Mouse (Mus musculus) liver, postnatal 0 days (tissue): ENCODE measurements at regions not wholly inside any gene's neighbourhood (a gene's known extent, or its start where the extent isn't known, plus 50 kb on each side); places are given as distances from the start of the nearest gene placed in this dataset.

ENCODE experiments used
- ATAC-seq: fragments of 200-750 bp; cut with Nextera tagmentation; 2 replicates; pipeline ENCODE4 v1.8.0; 2017; ENCODE audit warnings: mild to moderate bottlenecking, moderate library complexity
- DNase-seq: peaks from one replicate; pipeline ENCODE4 v3.0.0-alpha.2; 2016
- H3K27ac ChIP-seq: fragments of 300-500 bp; sonication (generic); 2 replicates; pipeline ENCODE4 v1.5.1; 2014; ENCODE audit warnings: antibody characterized with exemption, moderate library complexity, mild to moderate bottlenecking, low read depth
- H3K27me3 ChIP-seq: fragments of 300-500 bp; sonication (generic); 2 replicates; pipeline ENCODE4 v1.6.1; 2014; ENCODE audit warnings: low read length, control low read depth, mixed read lengths; ENCODE audit not compliant: insufficient read depth
- H3K36me3 ChIP-seq: fragments of 300-500 bp; sonication (generic); replicated peaks from 2 replicates; pipeline ENCODE4 v1.6.1; 2014; ENCODE audit warnings: mild to moderate bottlenecking, control low read depth, low read length, moderate library complexity, mixed read lengths; ENCODE audit not compliant: insufficient read depth
- H3K4me1 ChIP-seq: fragments of 300-500 bp; sonication (generic); 2 replicates; pipeline ENCODE4 v1.6.1; 2014; ENCODE audit warnings: antibody characterized with exemption, mild to moderate bottlenecking, control low read depth; ENCODE audit not compliant: insufficient read depth
- H3K4me2 ChIP-seq: fragments of 300-500 bp; sonication (generic); 2 replicates; pipeline ENCODE4 v1.6.1; 2014; ENCODE audit warnings: low read depth, mild to moderate bottlenecking, low read length, moderate library complexity, mixed read lengths
- H3K4me3 ChIP-seq: fragments of 300-500 bp; sonication (generic); 2 replicates; pipeline ENCODE4 v1.5.1; 2014; ENCODE audit warnings: low read depth, low read length
- H3K9ac ChIP-seq: fragments of 300-500 bp; sonication (generic); replicated peaks from 2 replicates; pipeline ENCODE4 v1.6.1; 2014; ENCODE audit warnings: mild to moderate bottlenecking, moderate library complexity
- H3K9me3 ChIP-seq: fragments of 300-500 bp; sonication (generic); 2 replicates; pipeline ENCODE4 v1.6.1; 2016; ENCODE audit warnings: mild to moderate bottlenecking, control low read depth, low read length, mixed read lengths
- CTCF ChIP-seq: sonication (generic); IDR thresholded peaks from 2 replicates; pipeline ENCODE4 v1.5.1; 2016; ENCODE audit warnings: antibody characterized with exemption, low read depth
- EP300 ChIP-seq: IDR thresholded peaks from 2 replicates; pipeline ENCODE4 v1.6.1; 2016; ENCODE audit warnings: antibody characterized with exemption, low read depth, mild to moderate bottlenecking
- WGBS: fragments of 180-500 bp; shearing (Covaris S2); extraction: QIAGEN DNeasy Blood & Tissue Kit; methylation state at CpG from one replicate; pipeline ENCODE4 v1.1.7; 2014; ENCODE audit not compliant: insufficient replicate concordance; 5-methylcytosine and 5-hydroxymethylcytosine counted together

DNA sequence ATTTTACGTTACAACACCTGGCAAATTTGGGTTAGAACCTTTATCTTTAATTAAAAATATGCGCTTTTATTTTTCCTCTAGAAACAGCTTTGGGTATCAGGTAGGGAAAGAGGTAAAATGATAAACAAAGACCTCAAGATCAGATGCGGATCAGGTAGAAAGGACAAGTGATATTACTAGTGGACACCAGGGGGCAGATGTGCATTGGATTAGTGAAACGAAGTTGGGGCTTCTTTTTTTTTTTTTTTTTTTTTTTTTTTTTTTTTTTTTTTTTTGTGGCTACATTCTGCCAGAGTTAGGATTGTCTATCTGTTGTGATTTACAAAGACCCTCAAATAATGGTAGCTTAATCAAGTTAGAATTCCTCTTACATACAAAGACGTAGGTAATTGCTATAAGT, 153.8 kb downstream of the Cd109 start:
- no peak overlapping the region for H3K27ac ChIP-seq
- H3K9me3 ChIP-seq = no peaks in the 10 kb centered on the region
- no peak for DNase-seq
- H3K27me3 ChIP-seq = no peaks in the 10 kb centered on the region
- no peak for ATAC-seq
- peak; percentile 57 for TF ChIP-seq CTCF
- TF ChIP-seq EP300 = no peak
- H3K4me1 ChIP-seq = no peaks in the 10 kb centered on the region
- no peaks in the 10 kb centered on the region for H3K36me3 ChIP-seq
- H3K4me3 ChIP-seq = no peak overlapping the region
- H3K9ac ChIP-seq = no peak overlapping the region
- no peak overlapping the region for H3K4me2 ChIP-seq
- 33% methylated on average over 5 of the region's 5 CpGs for WGBS

DNA sequence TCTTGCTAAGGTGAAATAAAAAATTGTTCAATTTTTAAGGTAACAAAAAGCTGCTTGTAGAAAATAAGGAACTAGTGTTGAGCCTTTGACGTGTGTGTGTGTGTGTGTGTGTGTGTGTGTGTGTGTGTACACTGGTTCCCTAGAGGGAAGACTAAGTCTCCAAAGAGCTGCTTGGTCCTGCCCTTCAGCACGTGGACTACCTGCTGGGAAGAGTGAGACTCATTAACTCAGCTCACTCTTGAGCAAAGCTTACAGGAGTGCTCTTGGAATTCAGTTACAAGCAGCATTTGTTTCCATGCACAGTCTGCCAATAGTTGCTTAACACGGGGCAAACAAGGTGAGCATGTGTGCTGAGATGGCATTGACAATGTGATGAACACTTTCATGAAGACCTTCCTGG, 158.6 kb downstream of the Cd109 start:
- TF ChIP-seq EP300 (no peak), CTCF (no peak)
- no peaks in the 10 kb centered on the region for H3K27me3 ChIP-seq
- H3K4me2 ChIP-seq = no peak overlapping the region
- H3K4me3 ChIP-seq = no peak overlapping the region
- no peaks in the 10 kb centered on the region for H3K9me3 ChIP-seq
- H3K4me1 ChIP-seq = no peaks in the 10 kb centered on the region
- no peak overlapping the region for H3K9ac ChIP-seq
- no peaks in the 10 kb centered on the region for H3K36me3 ChIP-seq
- 29% methylated on average over 3 of the region's 3 CpGs for WGBS
- DNase-seq = no peak
- H3K27ac ChIP-seq = no peak overlapping the region
- no peak for ATAC-seq

DNA sequence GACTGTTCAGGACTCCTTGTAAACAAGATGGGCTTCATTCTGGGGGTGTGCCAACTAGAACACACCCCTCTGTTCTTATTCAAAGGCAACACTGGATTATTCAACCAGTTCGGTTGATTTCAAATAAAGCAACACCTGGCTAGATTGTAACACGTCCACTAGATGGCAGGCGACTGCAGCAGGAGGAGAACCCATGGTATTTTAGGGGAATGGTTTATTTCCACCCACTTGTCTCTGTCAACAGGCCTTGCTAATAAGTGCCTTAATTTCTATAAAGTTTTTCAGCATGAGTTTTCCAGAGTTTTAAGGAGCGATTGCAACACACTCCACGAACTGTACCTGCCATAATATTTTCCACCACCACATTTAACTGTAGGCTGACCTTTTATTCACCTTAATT, 160.1 kb downstream of the Cd109 start:
- H3K27me3 ChIP-seq = no peaks in the 10 kb centered on the region
- peak; percentile 16 for DNase-seq

DNA sequence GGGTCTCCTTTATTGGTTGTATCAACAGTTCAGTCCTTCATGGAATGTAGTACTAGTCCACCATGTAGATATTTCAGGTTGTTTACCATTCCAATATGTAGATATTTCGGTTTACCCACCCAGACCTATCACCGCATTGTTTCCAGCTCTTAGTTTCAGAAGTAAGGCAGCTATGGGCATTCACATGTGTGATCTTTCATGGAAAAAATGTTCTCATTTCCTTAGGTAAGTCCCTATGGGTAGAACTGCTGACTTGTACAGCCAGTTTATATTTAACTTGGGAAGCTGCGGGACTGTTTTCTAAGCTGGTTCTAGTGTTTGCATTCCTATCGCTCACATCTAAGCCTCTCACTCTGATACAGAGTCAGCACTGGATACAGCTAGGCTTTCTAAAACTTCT, 165.2 kb downstream of the Cd109 start:
- H3K4me1 ChIP-seq = no peaks in the 10 kb centered on the region
- no peaks in the 10 kb centered on the region for H3K9me3 ChIP-seq
- no peak overlapping the region for H3K27ac ChIP-seq
- no peak for DNase-seq
- no peak for ATAC-seq
- no peak overlapping the region for H3K4me2 ChIP-seq
- WGBS = 67% methylated on average over 4 of the region's 4 CpGs
- H3K36me3 ChIP-seq = no peaks in the 10 kb centered on the region
- no peaks in the 10 kb centered on the region for H3K27me3 ChIP-seq
- H3K9ac ChIP-seq = no peak overlapping the region
- no peak overlapping the region for H3K4me3 ChIP-seq
- TF ChIP-seq EP300 = no peak
- no peak for TF ChIP-seq CTCF

More for the DNA sequence above, 160.1 kb downstream of the Cd109 start:
- no peaks in the 10 kb centered on the region for H3K4me1 ChIP-seq
- no peak overlapping the region for H3K27ac ChIP-seq
- TF ChIP-seq EP300 (no peak), CTCF (peak; percentile 67)
- no peak overlapping the region for H3K4me2 ChIP-seq
- 13% methylated on average over 5 of the region's 5 CpGs for WGBS
- no peak overlapping the region for H3K4me3 ChIP-seq
- no peak for ATAC-seq
- H3K9me3 ChIP-seq = no peaks in the 10 kb centered on the region
- H3K36me3 ChIP-seq = no peaks in the 10 kb centered on the region
- no peak overlapping the region for H3K9ac ChIP-seq

GRCm38 (mm10) chr9:78782297-78782696, 167.0 kb downstream of the Cd109 start:
- Histone ChIP-seq H3K27ac (no peak overlapping the region), H3K36me3 (no peaks in the 10 kb centered on the region), H3K4me1 (no peaks in the 10 kb centered on the region), H3K9me3 (no peaks in the 10 kb centered on the region), H3K27me3 (no peaks in the 10 kb centered on the region), H3K9ac (no peak overlapping the region), H3K4me2 (no peak overlapping the region), H3K4me3 (no peak overlapping the region)
- WGBS = 87% methylated on average over 4 of the region's 4 CpGs
- TF ChIP-seq CTCF = no peak
- TF ChIP-seq EP300 = no peak
- ATAC-seq (no peak), DNase-seq (no peak)

- Histone ChIP-seq H3K27me3 (no peaks in the 10 kb centered on the region), H3K4me2 (no peak overlapping the region), H3K27ac (no peak overlapping the region), H3K9ac (no peak overlapping the region), H3K4me3 (no peak overlapping the region), H3K9me3 (no peaks in the 10 kb centered on the region), H3K36me3 (no peaks in the 10 kb centered on the region), H3K4me1 (no peaks in the 10 kb centered on the region)
- DNase-seq (no peak), ATAC-seq (no peak)
- WGBS = 73% methylated on average over 8 of the region's 8 CpGs
- TF ChIP-seq EP300 (no peak), CTCF (no peak)
Observed at GRCm38 (mm10) chr9:78782860-78783259, 167.5 kb downstream of the Cd109 start.

- TF ChIP-seq EP300 = no peak
- peak; percentile 66 for TF ChIP-seq CTCF
- no peak overlapping the region for H3K4me2 ChIP-seq
- no peak for DNase-seq
- H3K9me3 ChIP-seq = no peaks in the 10 kb centered on the region
- no peaks in the 10 kb centered on the region for H3K4me1 ChIP-seq
- H3K36me3 ChIP-seq = no peaks in the 10 kb centered on the region
- no peaks in the 10 kb centered on the region for H3K27me3 ChIP-seq
- no peak for ATAC-seq
- H3K4me3 ChIP-seq = no peak overlapping the region
- H3K9ac ChIP-seq = no peak overlapping the region
- WGBS = 7% methylated on average over 1 of the region's 1 CpGs
- no peak overlapping the region for H3K27ac ChIP-seq
Observed at GRCm38 (mm10) chr9:78787866-78788265, 172.5 kb downstream of the Cd109 start.
